Mouse (Mus musculus): Measurements from ENCODE around the gene Ackr3. TPM values are rescaled to one million over a fixed set of nuclear protein-coding genes. Genes with fewer than 3 reads are reported as not detected.

Ackr3 gene
- polyA plus RNA-seq, 1 experiment from 2014 or later, result 27.4 TPM

GRCm38 (mm10) chr1:90216395-90216794 lies 12.6 kb downstream of the Ackr3 start:
- no peak overlapping the region for H3K4me2 ChIP-seq (ENCODE audit: low read depth, low read length)
- no peak overlapping the region for H3K27ac ChIP-seq (ENCODE audit: low read length)
- WGBS, result 50% methylated on average over 1 of the region's 1 CpGs
- no peaks in the 10 kb centered on the region; the same call in 1 of the 2 replicates for H3K27me3 ChIP-seq (ENCODE audit: control insufficient read depth, insufficient read depth, low read depth, low read length)
- no peaks in the 10 kb centered on the region for H3K4me1 ChIP-seq (replicated peaks; ENCODE audit: control insufficient read depth, insufficient read depth, low read length)
- no peak for ATAC-seq (ENCODE audit: low read depth)
- H3K36me3 ChIP-seq (ENCODE audit: control insufficient read depth, insufficient read depth, low read length), result no peaks in the 10 kb centered on the region
- H3K4me3 ChIP-seq (ENCODE audit: low read length), result no peak overlapping the region
- no peak overlapping the region for H3K9ac ChIP-seq (ENCODE audit: low read length)
- 0 out of 2 replicates have a peak, but pooled peaks cover 5% of the 10 kb centered on the region for H3K9me3 ChIP-seq (ENCODE audit: control insufficient read depth, low read length)

GRCm38 (mm10) chr1:90220280-90220679 lies 16.5 kb downstream of the Ackr3 start:
- H3K4me2 ChIP-seq (ENCODE audit: low read depth, low read length), result no peak overlapping the region
- no peak overlapping the region for H3K27ac ChIP-seq (ENCODE audit: low read length)
- no peaks in the 10 kb centered on the region for H3K36me3 ChIP-seq (ENCODE audit: control insufficient read depth, insufficient read depth, low read length)
- ATAC-seq (ENCODE audit: low read depth), result no peak
- peaks cover 3% of the 10 kb centered on the region for H3K27me3 ChIP-seq (ENCODE audit: control insufficient read depth, insufficient read depth, low read depth, low read length)
- H3K9ac ChIP-seq (ENCODE audit: low read length), result no peak overlapping the region
- 0 out of 2 replicates have a peak, but pooled peaks cover 5% of the 10 kb centered on the region for H3K9me3 ChIP-seq (ENCODE audit: control insufficient read depth, low read length)
- peaks cover 5% of the 10 kb centered on the region for H3K4me1 ChIP-seq (replicated peaks; ENCODE audit: control insufficient read depth, insufficient read depth, low read length)
- WGBS, result 38% methylated on average over 9 of the region's 9 CpGs
- no peak overlapping the region for H3K4me3 ChIP-seq (ENCODE audit: low read length)

- H3K27ac ChIP-seq (ENCODE audit: low read length), result no peak overlapping the region
- ATAC-seq (ENCODE audit: low read depth), result no peak
- H3K9ac ChIP-seq (ENCODE audit: low read length), result no peak overlapping the region
Measured at GRCm38 (mm10) chr1:90220844-90221243, 17.1 kb downstream of the Ackr3 start.

GRCm38 (mm10) chr1:90221811-90222361 lies 18.1 kb downstream of the Ackr3 start:
- H3K27ac ChIP-seq (ENCODE audit: low read length), result no peak overlapping the region
- ATAC-seq (ENCODE audit: low read depth), result no peak
- WGBS, result 66% methylated on average over 18 of the region's 18 CpGs

More at GRCm38 (mm10) chr1:90220844-90221243, 17.1 kb downstream of the Ackr3 start:
- WGBS, result 81% methylated on average over 4 of the region's 4 CpGs
- Histone ChIP-seq H3K36me3 (ENCODE audit: control insufficient read depth, insufficient read depth, low read length) (no peaks in the 10 kb centered on the region), H3K4me3 (ENCODE audit: low read length) (no peak overlapping the region), H3K27me3 (ENCODE audit: control insufficient read depth, insufficient read depth, low read depth, low read length) (peaks cover 3% of the 10 kb centered on the region), H3K9me3 (ENCODE audit: control insufficient read depth, low read length) (0 out of 2 replicates have a peak, but pooled peaks cover 5% of the 10 kb centered on the region), H3K4me1 (replicated peaks; ENCODE audit: control insufficient read depth, insufficient read depth, low read length) (peaks cover 9% of the 10 kb centered on the region), H3K4me2 (ENCODE audit: low read depth, low read length) (no peak overlapping the region)

GRCm38 (mm10) chr1:90222427-90222901 lies 18.7 kb downstream of the Ackr3 start:
- H3K4me1 ChIP-seq (replicated peaks; ENCODE audit: control insufficient read depth, insufficient read depth, low read length), result peaks cover 11% of the 10 kb centered on the region
- H3K9me3 ChIP-seq (ENCODE audit: control insufficient read depth, low read length), result 0 out of 2 replicates have a peak, but pooled peaks cover 5% of the 10 kb centered on the region
- no peak overlapping the region for H3K9ac ChIP-seq (ENCODE audit: low read length)
- WGBS, result 85% methylated on average over 17 of the region's 17 CpGs
- H3K4me2 ChIP-seq (ENCODE audit: low read depth, low read length), result no peak overlapping the region
- ATAC-seq (ENCODE audit: low read depth), result no peak
- no peak overlapping the region for H3K27ac ChIP-seq (ENCODE audit: low read length)
- H3K36me3 ChIP-seq (ENCODE audit: control insufficient read depth, insufficient read depth, low read length), result no peaks in the 10 kb centered on the region
- no peak overlapping the region for H3K4me3 ChIP-seq (ENCODE audit: low read length)
- H3K27me3 ChIP-seq (ENCODE audit: control insufficient read depth, insufficient read depth, low read depth, low read length), result peaks cover 3% of the 10 kb centered on the region

More at GRCm38 (mm10) chr1:90221811-90222361, 18.1 kb downstream of the Ackr3 start:
- H3K9me3 ChIP-seq (ENCODE audit: control insufficient read depth, low read length), result 0 out of 2 replicates have a peak, but pooled peaks cover 5% of the 10 kb centered on the region
- H3K4me2 ChIP-seq (ENCODE audit: low read depth, low read length), result no peak overlapping the region
- no peak overlapping the region for H3K9ac ChIP-seq (ENCODE audit: low read length)
- peaks cover 3% of the 10 kb centered on the region for H3K27me3 ChIP-seq (ENCODE audit: control insufficient read depth, insufficient read depth, low read depth, low read length)
- peaks cover 9% of the 10 kb centered on the region for H3K4me1 ChIP-seq (replicated peaks; ENCODE audit: control insufficient read depth, insufficient read depth, low read length)
- H3K36me3 ChIP-seq (ENCODE audit: control insufficient read depth, insufficient read depth, low read length), result no peaks in the 10 kb centered on the region
- no peak overlapping the region for H3K4me3 ChIP-seq (ENCODE audit: low read length)

GRCm38 (mm10) chr1:90223006-90223405 lies 19.2 kb downstream of the Ackr3 start:
- H3K27ac ChIP-seq (ENCODE audit: low read length), result no peak overlapping the region
- H3K27me3 ChIP-seq (ENCODE audit: control insufficient read depth, insufficient read depth, low read depth, low read length), result peaks cover 3% of the 10 kb centered on the region; the same call in 1 of the 2 replicates
- no peak for ATAC-seq (ENCODE audit: low read depth)
- peaks cover 16% of the 10 kb centered on the region for H3K4me1 ChIP-seq (replicated peaks; ENCODE audit: control insufficient read depth, insufficient read depth, low read length)
- 76% methylated on average over 2 of the region's 2 CpGs for WGBS
- H3K9me3 ChIP-seq (ENCODE audit: control insufficient read depth, low read length), result 0 out of 2 replicates have a peak, but pooled peaks cover 2% of the 10 kb centered on the region
- no peaks in the 10 kb centered on the region for H3K36me3 ChIP-seq (ENCODE audit: control insufficient read depth, insufficient read depth, low read length)
- no peak overlapping the region for H3K4me3 ChIP-seq (ENCODE audit: low read length)
- H3K4me2 ChIP-seq (ENCODE audit: low read depth, low read length), result no peak overlapping the region
- H3K9ac ChIP-seq (ENCODE audit: low read length), result no peak overlapping the region

- H3K4me2 ChIP-seq (ENCODE audit: low read depth, low read length), result no peak overlapping the region
- ATAC-seq (ENCODE audit: low read depth), result peak; percentile 83
- no peaks in the 10 kb centered on the region for H3K36me3 ChIP-seq (ENCODE audit: control insufficient read depth, insufficient read depth, low read length)
- no peak overlapping the region for H3K9ac ChIP-seq (ENCODE audit: low read length)
- H3K27me3 ChIP-seq (ENCODE audit: control insufficient read depth, insufficient read depth, low read depth, low read length), result peaks cover 3% of the 10 kb centered on the region; the same call in 1 of the 2 replicates
- H3K4me3 ChIP-seq (ENCODE audit: low read length), result no peak overlapping the region
- H3K9me3 ChIP-seq (ENCODE audit: control insufficient read depth, low read length), result no peaks in the 10 kb centered on the region
- no peak overlapping the region for H3K27ac ChIP-seq (ENCODE audit: low read length)
- WGBS, result 11% methylated on average over 9 of the region's 9 CpGs
- H3K4me1 ChIP-seq (replicated peaks; ENCODE audit: control insufficient read depth, insufficient read depth, low read length), result peaks cover 16% of the 10 kb centered on the region
Measured at GRCm38 (mm10) chr1:90225603-90226254, 21.9 kb downstream of the Ackr3 start.

GRCm38 (mm10) chr1:90227684-90228322 lies 24.0 kb downstream of the Ackr3 start:
- 23% methylated on average over 12 of the region's 12 CpGs for WGBS
- H3K9me3 ChIP-seq (ENCODE audit: control insufficient read depth, low read length), result no peaks in the 10 kb centered on the region
- no peaks in the 10 kb centered on the region for H3K36me3 ChIP-seq (ENCODE audit: control insufficient read depth, insufficient read depth, low read length)
- H3K4me1 ChIP-seq (replicated peaks; ENCODE audit: control insufficient read depth, insufficient read depth, low read length), result peaks cover 16% of the 10 kb centered on the region
- H3K4me3 ChIP-seq (ENCODE audit: low read length), result no peak overlapping the region
- no peak overlapping the region for H3K9ac ChIP-seq (ENCODE audit: low read length)
- H3K4me2 ChIP-seq (ENCODE audit: low read depth, low read length), result no peak overlapping the region
- no peak overlapping the region for H3K27ac ChIP-seq (ENCODE audit: low read length)
- peak; percentile 75 for ATAC-seq (ENCODE audit: low read depth)
- peaks cover 3% of the 10 kb centered on the region; the same call in 1 of the 2 replicates for H3K27me3 ChIP-seq (ENCODE audit: control insufficient read depth, insufficient read depth, low read depth, low read length)

- 34% methylated on average over 9 of the region's 9 CpGs for whole genome bisulfite sequencing
- H3K4me3 ChIP-seq (ENCODE audit: low read length), result no peak overlapping the region
- no peak overlapping the region for H3K4me2 ChIP-seq (ENCODE audit: low read depth, low read length)
- peaks cover 3% of the 10 kb centered on the region; the same call in 1 of the 2 replicates for H3K27me3 ChIP-seq (ENCODE audit: control insufficient read depth, insufficient read depth, low read depth, low read length)
- H3K36me3 ChIP-seq (ENCODE audit: control insufficient read depth, insufficient read depth, low read length), result no peaks in the 10 kb centered on the region
- H3K4me1 ChIP-seq (replicated peaks; ENCODE audit: control insufficient read depth, insufficient read depth, low read length), result peaks cover 16% of the 10 kb centered on the region
- H3K27ac ChIP-seq (ENCODE audit: low read length), result no peak overlapping the region
- no peak overlapping the region for H3K9ac ChIP-seq (ENCODE audit: low read length)
- no peaks in the 10 kb centered on the region for H3K9me3 ChIP-seq (ENCODE audit: control insufficient read depth, low read length)
- no peak for ATAC-seq (ENCODE audit: low read depth)
Measured at GRCm38 (mm10) chr1:90228323-90228697, 24.5 kb downstream of the Ackr3 start.

Data from lung, embryonic 16.5 days (tissue).